Mouse (Mus musculus) effector memory CD4-positive, alpha-beta T cell, adult 5 months (primary cell): ENCODE results near the gene Gm45808. TPM values are rescaled to one million over a fixed set of nuclear protein-coding genes. Genes with fewer than 3 reads are reported as not detected.

Source experiments
- polyA plus RNA-seq: library from polyadenylated mRNA; unstranded; fragments of 100-300 nt; shearing (Covaris generic); gene quantifications from one replicate; pipeline ENCODE4 v1.2.1, GENCODE M21; 2017

Gm45808 gene
- not detected for polyA plus RNA-seq

GRCm38 (mm10) chr7:45486761-45487415 lies at the start of gene Gm45808:
Gene Gm45808 (minus strand): TSS chr7:45486811.

GRCm38 (mm10) chr7:45525809-45526473 lies 39.3 kb upstream of the Gm45808 start, which contains the start of the genes Ppp1r15a and Plekha4:
Gene Ppp1r15a (minus strand): TSS chr7:45526268.
Gene Plekha4 (plus strand): TSS chr7:45526330.

GRCm38 (mm10) chr7:45509912-45510787 lies 23.5 kb upstream of the Gm45808 start, which contains the start of gene Nucb1:
Gene Nucb1 (minus strand): TSS chr7:45510406.

GRCm38 (mm10) chr7:45488293-45489204 lies 1.9 kb upstream of the Gm45808 start, which contains the start of gene Dhdh:
Gene Dhdh (minus strand): TSS chr7:45488805.

GRCm38 (mm10) chr7:45481374-45481927 lies 5.2 kb downstream of the Gm45808 start, which contains the start of gene Tulp2:
Gene Tulp2 (plus strand): TSS chr7:45481877.

GRCm38 (mm10) chr7:45466283-45467089 lies 20.1 kb downstream of the Gm45808 start, which contains the start of gene Bax:
Gene Bax (minus strand): TSS chr7:45466898.

GRCm38 (mm10) chr7:45459564-45460140 lies 27.0 kb downstream of the Gm45808 start, which contains the start of gene Ftl1:
Gene Ftl1 (minus strand): TSS chr7:45459884.

GRCm38 (mm10) chr7:45437521-45438276 lies 48.9 kb downstream of the Gm45808 start, which contains the start of gene Ruvbl2:
Gene Ruvbl2 (minus strand): TSS chr7:45438096.

GRCm38 (mm10) chr7:45434203-45435015 lies 52.2 kb downstream of the Gm45808 start, which contains the start of gene Gys1:
Gene Gys1 (plus strand): TSS chr7:45434844.

GRCm38 (mm10) chr7:45420615-45420919 lies 66.0 kb downstream of the Gm45808 start, which contains the start of gene Lhb:
Gene Lhb (plus strand): TSS chr7:45420820.

Other genes starting within 250 kb of the Gm45808 start
- gene Cd37, start 247.7 kb downstream of the Gm45808 start, polyA plus RNA-seq, result 391 TPM
- not detected for gene Slc6a16, start 245.7 kb downstream of the Gm45808 start, polyA plus RNA-seq
- gene Slc6a21, start 209.3 kb downstream of the Gm45808 start, polyA plus RNA-seq, result not detected
- 5.3 TPM for gene Trpm4, start 153.0 kb downstream of the Gm45808 start, polyA plus RNA-seq
- gene Hrc, start 151.5 kb downstream of the Gm45808 start, polyA plus RNA-seq, result not detected
- gene Ppfia3, start 119.8 kb downstream of the Gm45808 start, polyA plus RNA-seq, result 0.30 TPM
- gene Lin7b, start 116.2 kb downstream of the Gm45808 start, polyA plus RNA-seq, result not detected
- 207 TPM for gene Snrnp70, start 91.1 kb downstream of the Gm45808 start, polyA plus RNA-seq
- not detected for gene Kcna7, start 81.2 kb downstream of the Gm45808 start, polyA plus RNA-seq
- 0.19 TPM for gene Ntf5, start 73.1 kb downstream of the Gm45808 start, polyA plus RNA-seq
- gene Lhb, start 66.0 kb downstream of the Gm45808 start, polyA plus RNA-seq, result not detected
- gene Gys1, start 52.0 kb downstream of the Gm45808 start, polyA plus RNA-seq, result 5.5 TPM
- gene Ruvbl2, start 48.7 kb downstream of the Gm45808 start, polyA plus RNA-seq, result 32.9 TPM
- 2,431 TPM for gene Ftl1, start 26.9 kb downstream of the Gm45808 start, polyA plus RNA-seq
- 199 TPM for gene Bax, start 19.9 kb downstream of the Gm45808 start, polyA plus RNA-seq
- gene Tulp2, start 4.9 kb downstream of the Gm45808 start, polyA plus RNA-seq, result 2.3 TPM
- 0.60 TPM for gene Dhdh, start 2.0 kb upstream of the Gm45808 start, polyA plus RNA-seq
- 208 TPM for gene Nucb1, start 23.6 kb upstream of the Gm45808 start, polyA plus RNA-seq
- 868 TPM for gene Ppp1r15a, start 39.5 kb upstream of the Gm45808 start, polyA plus RNA-seq
- 0.39 TPM for gene Plekha4, start 39.5 kb upstream of the Gm45808 start, polyA plus RNA-seq
- 0.64 TPM for gene Hsd17b14, start 68.1 kb upstream of the Gm45808 start, polyA plus RNA-seq
- gene Bcat2, start 83.3 kb upstream of the Gm45808 start, polyA plus RNA-seq, result 38.4 TPM
- not detected for gene Fgf21, start 128.7 kb upstream of the Gm45808 start, polyA plus RNA-seq
- gene Fut1, start 130.5 kb upstream of the Gm45808 start, polyA plus RNA-seq, result 0.21 TPM
- gene Izumo1, start 135.0 kb upstream of the Gm45808 start, polyA plus RNA-seq, result not detected
- gene Rasip1, start 140.7 kb upstream of the Gm45808 start, polyA plus RNA-seq, result not detected
- not detected for gene Mamstr, start 153.2 kb upstream of the Gm45808 start, polyA plus RNA-seq
- not detected for gene Fut2, start 179.6 kb upstream of the Gm45808 start, polyA plus RNA-seq
- not detected for gene Ntn5, start 197.2 kb upstream of the Gm45808 start, polyA plus RNA-seq
- gene Sec1, start 207.6 kb upstream of the Gm45808 start, polyA plus RNA-seq, result not detected
- 1.7 TPM for gene Car11, start 213.0 kb upstream of the Gm45808 start, polyA plus RNA-seq
- 13.8 TPM for gene Dbp, start 218.3 kb upstream of the Gm45808 start, polyA plus RNA-seq
- gene Rpl18, start 228.6 kb upstream of the Gm45808 start, polyA plus RNA-seq, result 1,532 TPM
- 23.7 TPM for gene Sphk2, start 231.2 kb upstream of the Gm45808 start, polyA plus RNA-seq
- gene Fam83e, start 234.4 kb upstream of the Gm45808 start, polyA plus RNA-seq, result not detected
- not detected for gene Spaca4, start 239.0 kb upstream of the Gm45808 start, polyA plus RNA-seq